Mouse (Mus musculus): Measurements from ENCODE around the gene Slc7a14.

- TF ChIP-seq ZC3H11A (IDR thresholded peaks at IDR 0.05; ENCODE audit: borderline replicate concordance, low read depth, low read length), result no peak
- TF ChIP-seq MAFK (IDR thresholded peaks at IDR 0.05; ENCODE audit: insufficient read depth, low read depth, low read length), result no peak
- no peak for TF ChIP-seq CHD2 (IDR thresholded peaks at IDR 0.05; ENCODE audit: low read depth, low read length)
- TF ChIP-seq HCFC1 (IDR thresholded peaks at IDR 0.05; ENCODE audit: borderline replicate concordance, insufficient read depth, low read length), result no peak
Observed at GRCm38 (mm10) chr3:31260964-31261346, 49.2 kb downstream of the Slc7a14 start.
